Mouse (Mus musculus): Measurements from ENCODE around the gene P4ha1.
A peak's percentile ranks its signal among the peaks of the same experiment; 100 is the strongest.

P4ha1 gene

GRCm38 (mm10) chr10:59323488-59324161, 529 bp downstream of the P4ha1 start:
- DNase-seq (ENCODE audit: low read depth, low spot score): peak; percentile 75

DNA sequence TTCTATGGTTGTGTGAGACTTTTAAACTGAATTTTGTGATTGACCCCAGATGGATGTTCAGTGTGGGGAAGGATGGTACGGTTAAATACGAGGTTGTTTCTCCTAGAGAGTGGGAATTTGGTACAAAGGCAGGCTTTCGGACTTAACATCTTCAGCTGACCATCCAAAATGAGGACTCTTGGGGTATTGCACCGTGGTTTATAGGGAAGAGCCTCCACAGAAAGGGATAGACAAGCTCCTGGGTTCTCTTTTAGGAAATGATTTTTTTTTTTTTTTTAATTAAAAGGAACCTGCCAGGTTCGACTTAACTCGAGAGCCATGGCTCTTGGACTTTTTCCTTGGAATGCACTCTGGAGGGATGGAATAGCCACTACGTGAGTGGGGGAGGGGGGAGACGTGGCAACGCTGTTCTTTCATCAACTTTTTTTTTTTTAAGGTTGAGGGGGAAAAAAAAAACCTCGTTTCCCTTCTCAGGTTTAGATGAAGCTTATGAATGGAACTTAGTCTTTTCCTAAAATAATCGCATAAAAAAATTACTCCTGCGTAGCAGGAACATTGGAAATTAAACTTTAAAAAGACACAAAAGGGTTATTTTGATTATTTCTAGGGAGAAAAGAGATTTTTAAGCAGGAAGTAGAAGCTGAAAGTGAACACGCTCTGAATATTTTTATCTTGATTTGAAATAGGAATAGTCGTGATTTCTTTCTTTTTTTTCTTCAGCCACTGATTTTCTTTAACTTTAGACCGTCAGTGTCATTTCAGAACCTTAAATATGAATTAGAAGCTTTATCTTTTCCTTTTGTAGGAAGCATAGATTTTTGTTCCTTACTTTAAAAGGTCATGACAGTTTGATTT, 1.4 kb downstream of the P4ha1 start:
- no peak for DNase-seq (ENCODE audit: low read depth, low spot score)

DNA sequence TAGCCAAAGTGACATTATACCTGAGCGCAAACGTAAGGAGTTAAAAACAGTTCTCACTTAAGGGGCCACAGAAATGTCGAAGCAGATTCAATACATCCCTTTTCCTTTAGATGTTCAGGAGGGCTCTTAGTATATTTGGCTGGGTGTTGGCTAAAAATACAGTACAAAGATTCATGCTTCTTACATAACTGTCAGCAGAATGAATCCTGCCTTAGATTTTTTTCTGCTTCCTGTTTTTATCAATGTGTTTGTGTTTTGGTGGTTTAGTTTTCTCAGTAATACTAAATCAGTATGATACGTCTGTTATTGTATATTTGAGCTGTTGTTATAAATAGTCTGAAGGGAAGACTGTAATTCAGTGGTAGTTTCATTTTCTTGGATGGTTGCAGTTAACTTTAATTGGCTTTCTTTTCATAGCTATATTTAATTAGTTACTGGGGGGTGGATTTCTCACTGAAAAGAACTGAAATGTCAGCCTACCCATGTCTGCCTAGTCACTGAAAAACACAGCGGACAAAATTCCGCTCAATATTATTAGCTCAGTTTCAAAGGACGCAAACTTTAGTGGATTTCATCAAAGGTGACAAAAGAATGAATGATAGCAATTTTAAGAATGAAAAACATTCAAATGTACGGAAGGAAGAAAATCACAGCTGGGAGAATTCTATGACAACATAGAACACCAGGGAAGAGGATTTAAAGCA, 3.7 kb downstream of the P4ha1 start:
- DNase-seq (ENCODE audit: low read depth, low spot score): no peak

GRCm38 (mm10) chr10:59327316-59327710, 4.2 kb downstream of the P4ha1 start:
- DNase-seq (ENCODE audit: low read depth, low spot score): no peak

GRCm38 (mm10) chr10:59331546-59332256, 8.6 kb downstream of the P4ha1 start:
- no peak for DNase-seq (ENCODE audit: low read depth, low spot score)

DNA sequence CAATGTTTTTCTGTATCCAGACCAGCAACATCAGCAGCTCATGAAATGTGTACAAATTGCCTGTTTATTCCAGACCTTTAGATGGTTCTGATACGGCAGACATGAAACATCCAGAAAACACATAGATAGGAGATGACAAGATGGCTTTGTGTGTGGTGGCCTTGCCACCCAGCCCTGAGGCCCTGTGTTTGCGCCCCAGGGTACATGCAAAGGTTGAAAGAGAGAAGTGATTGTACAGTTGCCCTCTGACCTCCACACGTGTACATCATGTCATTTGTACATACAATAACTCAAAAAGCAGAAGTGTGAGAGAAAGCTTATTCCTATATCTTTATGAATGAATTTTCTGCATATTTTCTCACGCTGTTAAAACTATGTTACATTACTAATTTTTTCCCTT, 10.3 kb downstream of the P4ha1 start:
- DNase-seq (ENCODE audit: low read depth, low spot score): no peak

DNA sequence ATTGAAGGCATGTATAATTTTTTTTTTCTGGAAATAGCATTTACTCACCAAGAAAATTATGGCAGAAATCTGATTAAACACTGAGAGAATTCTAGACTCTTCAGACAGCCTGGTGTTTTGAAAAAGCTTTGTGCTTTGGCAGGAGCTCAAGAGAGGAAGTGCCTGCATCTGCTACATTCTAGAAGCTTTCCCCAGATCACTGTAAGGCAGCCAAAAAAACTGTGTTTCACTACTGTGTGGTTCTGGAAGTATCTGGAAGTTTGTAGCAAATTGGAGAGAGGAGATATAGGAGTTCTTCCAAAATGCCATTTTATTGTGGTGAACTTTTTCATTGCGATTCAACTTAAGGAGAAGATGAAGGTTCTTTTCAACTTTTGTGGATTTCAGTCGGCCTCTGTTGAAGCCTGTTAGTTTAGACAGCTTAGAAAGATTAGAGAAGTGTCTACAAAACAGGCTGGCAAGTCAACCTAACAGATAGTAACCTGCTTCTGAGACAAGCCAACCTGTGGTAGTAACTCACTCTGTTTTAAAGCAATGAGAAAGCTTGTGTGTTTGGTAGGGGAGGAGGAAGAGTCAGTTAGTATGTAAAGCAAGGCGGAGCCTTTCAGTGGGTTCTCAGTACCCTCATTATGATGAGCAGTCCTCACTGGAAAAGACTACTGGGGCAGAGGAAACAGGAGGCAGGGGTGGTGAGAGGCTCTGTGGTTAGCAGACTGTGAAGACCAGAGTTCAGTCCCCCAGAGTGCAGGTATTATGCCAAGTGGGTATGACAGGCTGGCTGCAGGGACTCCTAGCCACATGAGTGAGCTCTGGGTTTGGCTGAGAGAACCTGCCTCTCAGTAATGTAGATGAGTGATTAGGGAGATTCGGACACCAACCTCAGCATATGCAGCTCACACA, 12.1 kb downstream of the P4ha1 start:
- DNase-seq (ENCODE audit: low read depth, low spot score): peak; percentile 41

DNA sequence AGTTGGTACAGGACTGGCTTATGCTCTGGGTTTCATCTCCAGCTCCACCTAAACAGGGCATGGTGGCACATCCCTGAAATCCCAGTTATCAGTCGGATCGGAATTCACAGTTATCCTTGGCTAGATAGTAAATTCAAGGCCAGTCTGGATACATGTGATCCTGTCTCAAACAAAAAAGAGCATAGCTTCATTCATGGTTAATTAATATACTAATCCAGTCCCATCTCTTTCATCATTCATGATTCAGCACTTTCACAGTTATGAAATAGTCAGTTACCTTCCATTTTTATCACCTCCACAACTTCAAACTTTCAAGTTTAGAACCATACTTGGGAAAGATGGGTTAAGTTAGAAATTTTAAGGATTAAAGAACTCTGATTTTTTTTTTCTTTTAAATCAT, 13.0 kb downstream of the P4ha1 start:
- DNase-seq (ENCODE audit: low read depth, low spot score): no peak

DNA sequence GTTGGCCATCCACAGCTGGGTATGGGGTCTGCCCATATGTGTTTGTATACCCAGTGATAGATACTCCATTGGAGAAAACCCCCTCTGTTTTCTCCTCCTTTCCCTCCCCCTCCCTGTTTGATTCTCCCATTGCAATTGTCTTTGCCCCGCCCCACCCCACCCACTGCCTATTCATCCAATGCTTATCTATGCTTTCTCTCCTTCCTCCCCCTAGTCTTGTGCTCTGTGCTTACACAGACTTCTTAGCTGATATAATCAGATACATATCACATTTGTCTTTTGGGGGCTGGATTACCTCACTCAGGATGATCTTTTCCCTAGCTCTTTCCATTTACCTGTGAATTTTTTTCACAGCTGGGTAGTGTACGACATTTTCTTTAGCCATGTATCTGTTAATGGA, 23.5 kb downstream of the P4ha1 start:
- no peak for DNase-seq (ENCODE audit: low read depth, low spot score)

DNA sequence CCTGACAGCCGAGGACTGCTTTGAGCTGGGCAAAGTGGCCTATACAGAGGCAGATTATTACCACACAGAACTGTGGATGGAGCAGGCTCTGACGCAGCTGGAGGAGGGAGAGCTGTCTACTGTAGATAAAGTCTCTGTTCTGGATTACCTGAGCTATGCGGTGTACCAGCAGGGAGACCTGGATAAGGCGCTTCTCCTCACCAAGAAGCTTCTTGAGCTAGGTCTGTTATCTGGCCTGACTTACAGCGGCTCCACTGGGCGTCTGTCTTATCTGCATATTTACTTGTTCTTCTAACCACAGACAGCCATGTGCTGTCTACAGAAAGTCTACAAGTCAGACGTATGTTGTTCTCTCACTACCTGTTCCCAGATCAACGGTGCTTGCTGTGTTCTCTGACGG, 25.1 kb downstream of the P4ha1 start:
- DNase-seq (ENCODE audit: low read depth, low spot score): no peak

DNA sequence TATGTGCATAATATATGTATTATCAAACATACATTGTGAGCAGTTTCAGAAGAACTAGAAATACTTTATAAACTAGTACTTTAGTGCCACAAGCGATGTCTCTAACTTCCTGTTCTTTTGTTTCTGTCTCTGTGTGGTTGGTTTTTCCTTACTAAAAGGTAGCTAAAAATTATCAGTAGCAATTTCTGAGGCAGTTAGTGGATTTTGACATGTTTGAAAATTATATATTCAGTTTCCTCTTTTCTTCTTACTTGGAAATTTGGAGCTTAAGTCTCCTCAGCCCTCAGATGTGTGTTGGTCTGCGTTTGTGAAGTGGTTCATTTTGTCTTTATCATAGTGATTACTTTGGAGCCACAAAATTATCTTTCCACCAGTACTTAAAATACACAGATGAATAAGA, 26.4 kb downstream of the P4ha1 start:
- no peak for DNase-seq (ENCODE audit: low read depth, low spot score)

GRCm38 (mm10) chr10:59353065-59353464, 30.0 kb downstream of the P4ha1 start:
- no peak for DNase-seq (ENCODE audit: low read depth, low spot score)

DNA sequence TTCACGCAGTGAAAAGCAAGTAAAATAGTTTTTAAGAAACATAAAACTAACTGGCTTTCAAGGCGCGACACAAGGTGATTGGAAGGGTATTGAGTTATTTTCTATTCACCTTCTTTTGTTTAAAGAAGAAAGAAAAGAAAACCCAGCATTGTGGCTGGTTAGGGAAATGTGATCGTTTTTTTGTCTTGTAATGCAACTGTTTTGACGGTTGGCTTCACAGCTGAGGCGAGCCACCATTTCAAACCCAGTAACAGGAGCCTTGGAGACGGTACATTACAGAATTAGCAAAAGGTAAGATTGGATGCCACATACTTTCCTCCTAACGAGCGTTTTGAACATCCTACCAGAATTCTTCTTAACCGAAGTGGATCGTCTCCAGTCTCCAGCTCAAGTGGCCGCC, 31.0 kb downstream of the P4ha1 start:
- no peak for DNase-seq (ENCODE audit: low read depth, low spot score)

- DNase-seq (ENCODE audit: low read depth, low spot score): no peak
These were observed 31.9 kb downstream of the P4ha1 start for GRCm38 (mm10) chr10:59355020-59355419.

DNA sequence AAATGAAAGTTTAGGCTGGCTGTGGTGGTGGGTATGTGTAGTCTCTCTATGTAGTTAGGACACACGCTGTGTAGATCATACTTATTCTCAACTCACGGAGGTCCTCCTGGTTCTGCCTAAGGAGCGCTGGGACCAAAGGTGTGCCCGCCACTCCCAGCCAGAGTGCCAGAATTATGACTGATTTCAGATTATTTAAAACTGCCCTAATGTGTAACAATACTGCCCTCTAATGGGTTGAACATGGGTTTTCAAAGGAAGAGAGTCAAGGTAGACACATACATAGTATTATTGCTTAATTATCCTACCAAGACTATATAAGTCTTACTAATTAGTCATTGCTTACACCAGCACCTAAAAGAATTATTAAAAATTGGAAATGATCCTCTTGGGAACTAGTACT, 35.6 kb downstream of the P4ha1 start:
- DNase-seq (ENCODE audit: low read depth, low spot score): peak; percentile 10

DNA sequence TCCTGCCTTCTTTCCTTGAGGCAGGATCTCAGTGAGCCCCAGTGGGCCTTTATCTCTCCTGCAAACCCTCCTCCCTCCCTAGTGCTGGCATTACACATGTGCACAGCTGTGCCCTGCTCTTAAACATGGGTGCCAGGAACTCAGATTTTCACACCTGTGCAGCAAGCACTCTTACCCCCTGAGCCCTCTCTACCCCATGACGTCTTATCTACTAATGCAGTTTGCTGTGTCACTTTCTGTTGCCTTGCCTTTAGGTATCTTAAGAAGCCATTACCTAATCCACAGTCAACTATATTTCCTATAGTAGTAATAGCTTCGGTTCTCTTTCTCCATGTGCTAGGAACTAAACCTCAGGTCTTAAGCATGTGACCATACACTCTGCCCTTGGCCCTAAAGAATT, 40.1 kb downstream of the P4ha1 start:
- no peak for DNase-seq (ENCODE audit: low read depth, low spot score)

GRCm38 (mm10) chr10:59364551-59364950, 41.5 kb downstream of the P4ha1 start:
- no peak for DNase-seq (ENCODE audit: low read depth, low spot score)

GRCm38 (mm10) chr10:59365804-59366589, 42.9 kb downstream of the P4ha1 start:
- no peak for DNase-seq (ENCODE audit: low read depth, low spot score)

DNA sequence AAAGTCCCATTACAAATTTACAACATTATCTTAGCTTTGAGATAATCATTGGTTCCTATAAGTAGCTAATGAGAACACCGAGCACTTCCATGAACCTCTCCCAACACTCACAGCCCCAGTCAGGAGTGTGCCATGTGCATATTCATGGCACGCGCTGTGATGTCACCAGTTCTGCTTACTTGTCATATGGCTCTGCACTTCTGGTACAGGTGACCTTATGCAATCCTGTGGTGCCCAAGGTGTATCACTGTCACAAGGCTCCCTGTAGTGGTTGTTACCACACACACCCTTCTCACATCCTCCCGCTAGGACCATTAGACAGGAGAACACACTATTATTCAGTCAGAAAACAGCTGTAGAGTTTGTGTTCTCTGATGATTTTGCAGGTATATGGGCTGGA, 43.6 kb downstream of the P4ha1 start:
- no peak for DNase-seq (ENCODE audit: low read depth, low spot score)

DNA sequence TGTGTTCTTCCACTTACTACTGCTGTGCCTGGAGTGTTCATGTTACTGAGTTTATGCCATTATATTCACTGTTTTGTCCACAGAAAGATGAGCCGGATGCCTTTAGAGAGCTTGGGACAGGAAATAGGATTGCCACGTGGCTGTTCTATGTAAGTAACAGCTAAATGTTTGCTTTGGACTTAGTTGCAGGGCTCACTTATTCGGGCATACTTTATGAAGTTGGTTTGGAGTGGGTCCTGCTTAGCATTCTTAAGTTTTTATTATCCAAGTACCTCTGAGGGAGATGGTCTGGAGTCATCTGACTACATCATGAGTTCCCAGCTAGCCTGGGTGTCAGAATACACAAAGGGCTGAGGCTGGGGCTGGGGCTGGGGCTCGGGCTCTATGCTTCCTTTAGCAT, 44.1 kb downstream of the P4ha1 start:
- DNase-seq (ENCODE audit: low read depth, low spot score): no peak
